Mouse (Mus musculus) 3134 (cell line): Measurements from ENCODE around the gene Zcchc7.

Source experiments
- DNase-seq: peaks from one replicate; pipeline ENCODE4 v3.0.0-alpha.2; 2011; ENCODE audit warnings: low spot score; ENCODE audit not compliant: insufficient read length; ENCODE audit errors: extremely low read depth

Gene Zcchc7

DNA sequence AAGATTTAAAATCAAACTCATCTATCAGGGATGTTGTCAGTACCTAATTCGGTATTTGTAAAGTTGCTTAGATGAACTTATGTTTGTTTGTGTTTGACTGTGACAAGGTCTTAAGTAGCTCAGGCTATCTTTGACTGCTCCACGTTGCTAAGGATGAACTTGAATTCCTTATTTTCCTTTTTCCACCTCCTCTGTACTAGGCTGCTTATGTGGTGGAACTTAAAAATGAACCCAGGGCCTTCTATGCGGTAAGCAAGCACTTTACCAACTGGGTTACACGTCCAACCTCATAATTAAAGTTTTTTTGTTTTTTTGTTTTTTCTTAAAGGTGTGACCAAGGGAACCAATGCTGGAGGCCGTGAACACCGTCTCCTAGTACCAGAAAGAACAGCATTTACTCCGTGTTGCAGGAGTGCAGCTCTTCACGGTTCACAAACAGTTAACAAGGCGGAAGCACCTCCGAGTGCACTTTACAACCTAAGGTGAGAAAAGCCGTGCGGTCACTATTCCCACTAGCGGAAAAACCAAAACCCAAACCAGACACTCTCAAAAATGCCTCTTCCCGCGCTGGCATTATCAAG is at the start of gene Zcchc7:
TSS of gene Zcchc7 (plus strand) at position 325 of the 581 bp plus-strand sequence.
- no peak for DNase-seq

- no peak for DNase-seq
Observed at GRCm38 (mm10) chr4:44705967-44706366, 49.7 kb upstream of the Zcchc7 start.

GRCm38 (mm10) chr4:44706865-44707264 is 48.8 kb upstream of the Zcchc7 start:
- DNase-seq = no peak

- no peak for DNase-seq
Observed at GRCm38 (mm10) chr4:44708311-44708710, 47.4 kb upstream of the Zcchc7 start.

DNA sequence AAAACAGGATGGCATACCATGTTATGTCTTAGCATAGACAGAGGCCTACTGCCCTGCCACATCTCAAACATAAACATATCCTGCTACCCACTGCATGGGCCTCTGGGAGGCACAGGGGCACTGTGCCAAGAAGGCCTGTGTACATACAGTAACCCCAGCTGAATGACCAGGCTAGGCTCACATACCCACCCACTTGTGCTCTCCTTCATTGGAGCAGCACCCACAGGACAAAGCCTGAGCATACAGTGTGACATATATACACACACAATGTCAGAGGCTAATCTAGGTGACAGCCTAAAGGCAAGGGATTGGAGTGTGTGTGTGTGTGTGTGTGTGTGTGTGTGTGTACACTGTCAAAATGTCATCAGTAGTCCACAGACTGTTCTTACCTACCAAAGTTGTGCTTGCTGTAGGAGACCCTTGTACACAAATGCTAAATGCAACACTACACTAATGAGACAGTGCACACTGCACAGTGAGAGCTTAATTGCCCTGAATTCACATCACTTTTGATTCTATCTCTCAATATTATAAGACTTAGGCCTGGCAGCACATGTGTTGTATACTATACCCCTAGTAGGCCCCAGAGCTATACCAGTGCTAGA is 46.5 kb upstream of the Zcchc7 start:
- DNase-seq = no peak

- DNase-seq = no peak
Observed at GRCm38 (mm10) chr4:44709740-44710700, 45.7 kb upstream of the Zcchc7 start, which contains the start of gene Pax5. Pax5 (minus strand) TSS chr4:44710487.

GRCm38 (mm10) chr4:44710701-44711097 is 45.0 kb upstream of the Zcchc7 start:
- DNase-seq = no peak

GRCm38 (mm10) chr4:44711136-44711900 is 44.4 kb upstream of the Zcchc7 start:
- no peak for DNase-seq

GRCm38 (mm10) chr4:44712051-44712700 is 43.5 kb upstream of the Zcchc7 start:
- DNase-seq = no peak

DNA sequence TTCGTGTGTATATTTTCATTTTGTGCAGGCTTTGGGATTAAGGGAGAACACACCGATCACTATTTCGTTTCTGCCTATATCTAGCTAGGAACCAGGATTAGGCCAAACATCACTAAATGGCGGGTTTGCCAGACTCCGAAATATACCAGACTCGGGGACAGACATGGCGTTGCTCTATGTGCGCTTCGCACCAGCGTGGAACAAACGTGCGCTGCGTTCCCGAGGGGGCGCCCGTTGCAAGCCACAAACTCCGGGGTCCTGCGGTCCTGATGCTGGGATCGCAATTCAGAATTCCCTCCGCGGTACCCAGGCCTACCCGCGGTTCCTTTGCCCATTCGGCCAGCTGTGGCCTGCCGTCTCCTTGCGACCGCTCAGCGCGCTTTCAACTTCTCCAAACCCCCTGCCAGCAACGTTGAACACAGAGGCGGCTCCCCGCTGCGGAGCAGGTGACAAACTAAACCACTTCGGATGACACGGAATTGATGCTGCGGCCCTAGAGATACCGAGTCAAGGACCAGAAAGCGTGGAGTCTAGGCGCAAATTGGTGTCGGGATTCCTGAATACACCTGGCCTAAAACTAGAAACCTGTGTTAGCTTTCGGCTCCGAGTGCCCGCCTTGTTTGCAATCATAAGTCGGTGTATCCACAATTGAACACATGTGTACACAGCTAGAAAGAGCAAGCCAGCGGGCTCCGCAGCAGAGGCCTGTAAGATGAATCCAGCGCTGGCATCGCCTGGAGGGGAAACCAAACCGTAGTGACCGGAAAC is 42.7 kb upstream of the Zcchc7 start:
- no peak for DNase-seq

DNA sequence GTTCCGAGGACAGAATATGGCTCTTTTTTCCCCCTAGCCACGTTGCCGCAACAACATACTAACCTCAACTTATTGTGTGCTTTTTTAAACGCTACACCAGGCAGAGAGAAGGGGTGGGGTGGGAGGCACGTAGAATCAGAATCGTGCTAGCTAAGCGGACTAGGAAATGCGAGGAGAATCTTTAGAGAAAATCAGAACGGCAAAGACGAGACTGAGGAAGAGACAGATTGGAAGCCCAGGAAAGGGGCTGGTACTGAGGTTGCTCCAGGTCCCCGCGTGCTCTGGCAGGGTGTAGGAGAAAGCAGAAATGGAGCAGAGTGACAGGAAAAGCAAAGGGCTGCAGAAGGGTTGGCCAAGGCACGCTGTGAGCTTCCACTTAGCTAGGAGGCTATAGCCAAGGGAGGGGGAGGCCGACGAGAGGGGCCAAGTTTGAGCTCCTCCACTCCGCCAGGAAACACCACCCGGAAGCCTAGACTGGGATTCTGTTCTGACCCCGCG is 42.1 kb upstream of the Zcchc7 start:
- no peak for DNase-seq

DNA sequence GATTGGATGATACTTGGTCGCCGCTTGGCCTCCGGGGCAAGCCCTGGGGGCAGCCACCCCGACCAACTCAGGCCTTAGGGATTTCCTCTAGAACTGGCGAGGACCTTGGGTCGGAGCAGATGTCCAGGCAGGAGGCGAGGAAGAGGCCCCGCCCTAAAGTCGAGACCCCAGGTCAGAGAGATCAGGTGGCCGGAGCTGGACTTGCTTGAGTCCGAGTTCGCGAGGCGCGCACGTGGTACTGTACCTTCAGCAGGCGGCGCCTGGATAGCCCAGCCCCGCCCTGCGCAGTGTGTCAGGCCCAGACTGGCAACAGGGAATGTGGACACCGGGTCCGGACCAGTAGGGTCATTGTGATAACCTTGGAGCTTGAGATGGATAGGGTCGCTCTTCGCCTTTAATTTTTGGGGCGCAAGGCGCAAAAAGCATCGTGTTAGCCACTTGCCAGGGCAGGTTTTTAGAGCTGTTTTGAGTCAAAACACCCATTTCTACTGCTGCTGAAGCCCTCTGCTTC is 41.5 kb upstream of the Zcchc7 start:
- no peak for DNase-seq

DNA sequence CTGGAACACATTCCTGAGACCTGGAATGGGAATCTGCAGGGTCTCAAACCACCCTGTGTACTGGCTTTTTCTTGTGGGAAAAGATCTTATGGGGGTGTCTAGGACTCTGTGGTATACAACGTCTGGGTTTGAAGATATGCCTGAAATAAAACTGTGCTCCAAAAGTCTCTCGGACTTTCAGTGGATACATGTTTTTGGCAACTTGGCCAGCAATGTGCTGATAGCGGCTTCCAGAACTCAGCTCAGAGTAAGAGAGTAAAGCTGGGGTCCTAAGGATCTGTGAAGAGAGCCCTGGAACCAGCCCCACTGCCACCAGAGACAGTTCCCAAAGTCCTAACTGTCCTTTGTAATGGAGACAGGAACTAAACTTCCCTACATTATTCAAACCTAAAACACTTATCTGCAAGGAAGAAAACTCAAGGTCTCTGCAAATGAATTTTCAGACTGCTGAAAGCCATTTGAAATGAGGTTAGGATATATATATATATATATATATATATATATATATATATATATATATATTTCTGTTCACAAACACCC is 40.0 kb upstream of the Zcchc7 start:
- no peak for DNase-seq

DNA sequence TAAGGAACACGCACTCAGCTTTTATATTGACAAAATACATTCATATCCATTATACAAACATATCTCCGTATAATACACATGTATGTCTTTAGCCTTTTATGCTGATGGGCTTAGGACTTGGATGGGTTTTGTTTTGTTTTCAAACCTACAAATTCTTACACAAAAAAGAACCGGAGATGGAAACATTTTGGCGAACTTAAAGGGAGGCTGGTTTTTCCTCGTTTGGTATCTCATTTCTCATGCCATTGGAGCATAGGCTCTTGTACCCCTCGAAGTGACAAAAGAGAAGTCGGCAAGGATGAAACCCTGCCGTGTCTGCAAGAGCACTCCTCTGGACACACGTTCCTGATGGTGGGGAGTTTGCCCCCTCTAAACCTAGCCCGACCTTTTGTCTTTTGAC is 39.3 kb upstream of the Zcchc7 start:
- DNase-seq = no peak

- no peak for DNase-seq
Observed at GRCm38 (mm10) chr4:44717676-44718075, 38.0 kb upstream of the Zcchc7 start.

DNA sequence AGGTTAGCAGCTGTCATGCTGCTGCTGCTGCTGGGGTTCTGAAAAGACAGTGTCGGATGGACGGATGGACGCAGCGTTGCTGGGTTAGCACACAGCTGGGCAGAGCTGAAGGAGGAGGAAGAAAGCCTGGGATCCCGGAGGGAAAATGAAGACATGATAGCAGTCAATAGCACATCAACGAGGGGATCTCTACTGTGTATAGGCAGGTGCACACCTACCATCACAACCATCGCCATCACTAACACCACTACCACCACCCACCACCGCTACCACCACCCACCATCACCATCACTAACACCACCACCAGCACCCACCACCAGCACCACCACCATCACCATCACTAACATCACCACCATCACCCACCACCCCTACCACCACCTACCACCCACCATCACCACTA is 35.6 kb upstream of the Zcchc7 start:
- no peak for DNase-seq

GRCm38 (mm10) chr4:44721237-44721636 is 34.4 kb upstream of the Zcchc7 start:
- DNase-seq = no peak

GRCm38 (mm10) chr4:44740471-44740870 is 15.2 kb upstream of the Zcchc7 start:
- DNase-seq = no peak
